Mouse (Mus musculus): ENCODE results near the gene Wnt3a. TPM values are rescaled to one million over a fixed set of nuclear protein-coding genes. Genes with fewer than 3 reads are reported as not detected.

The Wnt3a gene
- polyA plus RNA-seq (2012; rRNA removed) = 0.50 and 1.1 TPM in 2 replicates

- no peak for DNase-seq (ENCODE audit: low read depth)
- TF ChIP-seq POLR2A (IDR thresholded peaks at IDR 0.05; ENCODE audit: borderline replicate concordance, extremely low read depth, insufficient read depth, insufficient read length, poor library complexity, severe bottlenecking) (no peak), CTCF (IDR thresholded peaks at IDR 0.05; ENCODE audit: borderline replicate concordance, extremely low read depth, insufficient read depth, insufficient read length) (no peak)
Observed at GRCm38 (mm10) chr11:59290702-59291303, at the start of gene Wnt3a. Wnt3a (minus strand) TSS chr11:59290752.

DNA sequence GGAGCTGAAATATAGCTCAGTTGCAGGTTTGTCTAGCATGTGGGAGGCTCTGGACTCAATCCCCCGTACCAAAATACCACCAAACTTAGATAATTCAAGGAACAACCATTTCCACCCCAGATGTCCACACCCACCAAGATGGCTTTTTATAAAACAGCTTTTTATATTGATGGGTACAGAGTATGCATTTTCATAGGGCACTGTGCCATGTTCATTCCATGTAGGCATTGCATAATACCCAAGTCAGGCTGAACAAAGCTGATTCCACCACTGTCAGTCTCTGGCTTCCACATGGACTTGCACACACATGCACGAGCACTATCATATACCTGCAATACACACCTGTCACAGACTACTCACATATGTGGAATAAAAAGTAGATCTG lies 48.2 kb upstream of the Wnt3a start:
- no peak for DNase-seq (ENCODE audit: low read depth)
- TF ChIP-seq CTCF (IDR thresholded peaks at IDR 0.05; ENCODE audit: borderline replicate concordance, extremely low read depth, insufficient read depth, insufficient read length) = no peak
- no peak for TF ChIP-seq POLR2A (IDR thresholded peaks at IDR 0.05; ENCODE audit: borderline replicate concordance, extremely low read depth, insufficient read depth, insufficient read length, poor library complexity, severe bottlenecking)

- DNase-seq (ENCODE audit: low read depth) = no peak
- no peak for TF ChIP-seq CTCF (IDR thresholded peaks at IDR 0.05; ENCODE audit: borderline replicate concordance, extremely low read depth, insufficient read depth, insufficient read length)
- TF ChIP-seq POLR2A (IDR thresholded peaks at IDR 0.05; ENCODE audit: borderline replicate concordance, extremely low read depth, insufficient read depth, insufficient read length, poor library complexity, severe bottlenecking) = no peak
Observed at GRCm38 (mm10) chr11:59337955-59338735, 47.6 kb upstream of the Wnt3a start.

DNA sequence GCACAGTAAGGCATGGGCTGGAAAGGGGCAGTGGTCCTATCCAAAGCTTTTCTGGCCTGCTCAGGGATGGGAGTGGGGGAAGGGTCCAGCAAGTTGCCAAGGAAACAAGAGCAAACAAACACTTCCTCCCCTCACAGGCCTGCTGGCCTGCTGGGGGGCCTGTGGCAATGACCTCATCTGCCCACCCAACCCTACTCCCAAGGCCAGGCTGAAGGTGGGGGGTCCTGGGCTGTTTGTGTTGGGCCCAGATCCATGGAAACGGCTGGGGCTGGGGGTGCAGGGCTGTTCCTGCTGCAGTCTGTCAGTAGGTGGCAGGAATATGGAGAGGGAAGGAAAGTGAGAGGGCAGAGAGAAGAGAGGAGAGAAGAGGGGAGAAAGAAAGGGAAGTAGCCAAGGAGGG lies 45.8 kb upstream of the Wnt3a start:
- peak; percentile 43 for DNase-seq (ENCODE audit: low read depth)
- TF ChIP-seq POLR2A (IDR thresholded peaks at IDR 0.05; ENCODE audit: borderline replicate concordance, extremely low read depth, insufficient read depth, insufficient read length, poor library complexity, severe bottlenecking) (no peak), CTCF (IDR thresholded peaks at IDR 0.05; ENCODE audit: borderline replicate concordance, extremely low read depth, insufficient read depth, insufficient read length) (no peak)

- no peak for TF ChIP-seq CTCF (IDR thresholded peaks at IDR 0.05; ENCODE audit: borderline replicate concordance, extremely low read depth, insufficient read depth, insufficient read length)
- no peak for DNase-seq (ENCODE audit: low read depth)
Observed at GRCm38 (mm10) chr11:59335942-59336341, 45.4 kb upstream of the Wnt3a start.

DNA sequence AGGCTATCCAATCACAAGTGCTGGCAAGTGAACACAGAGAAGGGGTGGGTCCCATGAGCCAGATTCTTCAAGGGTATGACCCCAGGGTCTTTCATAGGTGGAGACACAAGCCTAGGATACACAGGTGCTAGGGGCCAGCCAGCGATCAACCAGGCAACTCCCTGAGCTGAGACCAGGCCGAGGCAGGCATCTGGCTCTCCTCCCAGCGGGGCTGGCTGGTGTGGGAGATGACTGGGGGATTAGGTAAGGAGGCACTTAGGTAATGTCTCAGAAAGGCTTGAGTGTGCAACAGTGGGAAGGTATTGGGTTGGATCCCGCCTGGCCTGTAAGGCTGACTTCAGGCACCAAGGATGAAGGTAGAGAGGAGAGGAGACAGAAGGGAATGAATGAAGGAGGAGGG lies 44.6 kb upstream of the Wnt3a start:
- no peak for DNase-seq (ENCODE audit: low read depth)
- no peak for TF ChIP-seq CTCF (IDR thresholded peaks at IDR 0.05; ENCODE audit: borderline replicate concordance, extremely low read depth, insufficient read depth, insufficient read length)
- TF ChIP-seq POLR2A (IDR thresholded peaks at IDR 0.05; ENCODE audit: borderline replicate concordance, extremely low read depth, insufficient read depth, insufficient read length, poor library complexity, severe bottlenecking) = no peak

DNA sequence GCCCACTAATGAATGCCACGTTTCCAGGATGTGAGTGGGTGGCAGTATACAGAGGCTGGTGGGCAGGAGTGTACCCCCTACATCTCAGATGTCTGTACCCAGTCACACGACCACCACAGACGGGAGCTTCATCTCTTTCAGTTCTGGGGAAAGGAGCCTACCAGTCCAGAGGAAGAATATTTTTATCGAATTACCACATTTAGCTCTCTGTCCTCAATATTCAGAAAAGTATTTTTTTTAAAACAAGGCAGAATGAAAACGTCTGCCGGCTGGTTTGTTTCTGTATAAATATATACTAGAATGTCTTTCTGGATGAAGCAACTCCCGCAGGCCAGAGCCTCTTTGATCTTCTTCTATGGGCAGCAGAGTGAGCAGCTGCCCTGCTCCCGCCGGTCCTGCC lies 42.4 kb upstream of the Wnt3a start:
- no peak for TF ChIP-seq CTCF (IDR thresholded peaks at IDR 0.05; ENCODE audit: borderline replicate concordance, extremely low read depth, insufficient read depth, insufficient read length)
- TF ChIP-seq POLR2A (IDR thresholded peaks at IDR 0.05; ENCODE audit: borderline replicate concordance, extremely low read depth, insufficient read depth, insufficient read length, poor library complexity, severe bottlenecking) = no peak
- DNase-seq (ENCODE audit: low read depth) = no peak

DNA sequence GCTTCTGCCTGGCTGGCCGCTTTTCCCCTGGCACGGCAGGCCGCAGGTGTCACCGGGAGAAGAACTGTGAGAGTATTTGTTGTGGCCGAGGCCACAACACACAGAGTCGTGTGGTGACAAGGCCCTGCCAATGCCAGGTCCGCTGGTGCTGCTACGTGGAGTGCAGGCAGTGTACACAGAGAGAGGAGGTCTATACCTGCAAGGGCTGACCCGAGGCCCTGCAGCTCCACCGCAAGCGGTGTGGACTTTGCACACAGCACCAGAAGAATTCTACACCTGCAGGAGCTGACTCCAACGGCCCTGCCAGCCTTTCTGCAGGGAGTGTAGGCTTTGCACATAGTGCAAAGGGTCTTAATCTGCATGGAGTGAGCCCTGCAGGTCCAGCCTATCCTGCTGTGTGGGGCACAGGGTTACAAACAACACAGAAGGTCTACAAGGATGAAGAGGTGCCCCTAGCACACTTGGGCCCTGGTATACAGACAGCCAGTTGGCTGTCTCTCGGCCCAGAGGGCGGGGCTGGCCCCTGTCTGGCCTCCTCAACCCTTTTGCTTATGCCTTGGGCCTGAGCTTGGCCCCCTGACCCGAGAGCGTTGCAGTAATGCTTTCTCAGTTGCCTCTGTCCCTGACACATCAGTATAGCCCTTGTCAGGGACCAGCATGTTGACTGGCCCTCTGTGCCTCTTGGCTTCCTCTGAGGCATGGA lies 40.8 kb upstream of the Wnt3a start:
- DNase-seq (ENCODE audit: low read depth) = no peak
- TF ChIP-seq POLR2A (IDR thresholded peaks at IDR 0.05; ENCODE audit: borderline replicate concordance, extremely low read depth, insufficient read depth, insufficient read length, poor library complexity, severe bottlenecking) = no peak
- TF ChIP-seq CTCF (IDR thresholded peaks at IDR 0.05; ENCODE audit: borderline replicate concordance, extremely low read depth, insufficient read depth, insufficient read length) = no peak

GRCm38 (mm10) chr11:59330560-59330959 lies 40.0 kb upstream of the Wnt3a start:
- no peak for TF ChIP-seq POLR2A (IDR thresholded peaks at IDR 0.05; ENCODE audit: borderline replicate concordance, extremely low read depth, insufficient read depth, insufficient read length, poor library complexity, severe bottlenecking)
- peak; percentile 77 for TF ChIP-seq CTCF (IDR thresholded peaks at IDR 0.05; ENCODE audit: borderline replicate concordance, extremely low read depth, insufficient read depth, insufficient read length)
- DNase-seq (ENCODE audit: low read depth) = peak; percentile 65

DNA sequence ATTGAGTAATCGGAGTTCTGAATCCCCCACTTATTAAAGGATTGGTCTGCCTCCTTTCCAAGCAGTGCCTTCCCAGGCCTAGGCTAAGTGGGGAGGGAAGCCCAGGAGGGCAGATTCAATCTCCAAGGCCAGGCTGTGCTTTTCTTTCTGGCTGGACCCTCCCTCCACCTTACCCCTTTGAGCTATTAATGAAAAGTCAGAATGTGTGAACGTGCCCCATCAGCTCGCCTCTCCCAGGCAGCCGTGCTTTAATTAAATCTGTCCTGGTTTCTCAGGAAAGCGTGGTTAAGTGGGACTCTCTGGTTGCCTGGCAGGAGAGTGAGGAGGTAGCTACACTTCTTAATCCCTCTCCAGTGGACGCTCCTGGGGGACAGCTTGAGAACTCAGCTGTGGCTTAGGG lies 39.1 kb upstream of the Wnt3a start:
- peak; percentile 72 for DNase-seq (ENCODE audit: low read depth)
- no peak for TF ChIP-seq CTCF (IDR thresholded peaks at IDR 0.05; ENCODE audit: borderline replicate concordance, extremely low read depth, insufficient read depth, insufficient read length)
- no peak for TF ChIP-seq POLR2A (IDR thresholded peaks at IDR 0.05; ENCODE audit: borderline replicate concordance, extremely low read depth, insufficient read depth, insufficient read length, poor library complexity, severe bottlenecking)

GRCm38 (mm10) chr11:59327625-59328024 lies 37.1 kb upstream of the Wnt3a start:
- DNase-seq (ENCODE audit: low read depth) = no peak
- TF ChIP-seq POLR2A (IDR thresholded peaks at IDR 0.05; ENCODE audit: borderline replicate concordance, extremely low read depth, insufficient read depth, insufficient read length, poor library complexity, severe bottlenecking) (no peak), CTCF (IDR thresholded peaks at IDR 0.05; ENCODE audit: borderline replicate concordance, extremely low read depth, insufficient read depth, insufficient read length) (no peak)

Data from brain, embryonic 14.5 days (tissue).